Mouse (Mus musculus) E14TG2a.4 (cell line): ENCODE data around the gene Cenpp.

Experiments
- CTCF ChIP-seq: conservative IDR thresholded peaks from 2 replicates; pipeline ENCODE4 v1.5.1; 2014; ENCODE audit warnings: low read length
- NANOG ChIP-seq: IDR thresholded peaks from 2 replicates; pipeline ENCODE4 v1.6.1; 2014; ENCODE audit warnings: borderline replicate concordance, low read length, mixed read lengths
- POU5F1 ChIP-seq: IDR thresholded peaks from 2 replicates; pipeline ENCODE4 v1.6.1; 2014; ENCODE audit warnings: low read length, borderline replicate concordance

DNA sequence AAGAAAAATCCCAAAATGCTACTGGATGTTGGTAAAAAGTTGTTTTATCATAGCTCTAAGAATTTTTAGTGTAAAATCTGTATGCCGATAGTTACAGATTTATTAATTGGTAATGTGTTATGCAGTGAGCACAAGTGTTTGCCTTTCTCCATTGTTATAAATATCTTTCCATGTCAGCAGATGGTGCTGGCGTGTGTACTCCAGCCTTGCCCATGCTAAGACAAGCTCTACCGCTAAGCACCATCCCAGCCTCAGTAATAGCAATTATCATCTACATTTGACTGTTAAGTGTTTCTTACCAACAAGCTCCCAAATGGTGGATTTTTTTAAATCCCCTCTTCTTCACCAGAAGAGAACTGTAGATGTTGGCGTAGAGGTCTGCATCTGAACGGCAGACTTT is 38.5 kb upstream of the Cenpp start:
- no peak for TF ChIP-seq CTCF
- TF ChIP-seq POU5F1, result no peak
- no peak for TF ChIP-seq NANOG
